Mouse (Mus musculus): ENCODE results near the gene Foxl1.

Gene Foxl1

DNA sequence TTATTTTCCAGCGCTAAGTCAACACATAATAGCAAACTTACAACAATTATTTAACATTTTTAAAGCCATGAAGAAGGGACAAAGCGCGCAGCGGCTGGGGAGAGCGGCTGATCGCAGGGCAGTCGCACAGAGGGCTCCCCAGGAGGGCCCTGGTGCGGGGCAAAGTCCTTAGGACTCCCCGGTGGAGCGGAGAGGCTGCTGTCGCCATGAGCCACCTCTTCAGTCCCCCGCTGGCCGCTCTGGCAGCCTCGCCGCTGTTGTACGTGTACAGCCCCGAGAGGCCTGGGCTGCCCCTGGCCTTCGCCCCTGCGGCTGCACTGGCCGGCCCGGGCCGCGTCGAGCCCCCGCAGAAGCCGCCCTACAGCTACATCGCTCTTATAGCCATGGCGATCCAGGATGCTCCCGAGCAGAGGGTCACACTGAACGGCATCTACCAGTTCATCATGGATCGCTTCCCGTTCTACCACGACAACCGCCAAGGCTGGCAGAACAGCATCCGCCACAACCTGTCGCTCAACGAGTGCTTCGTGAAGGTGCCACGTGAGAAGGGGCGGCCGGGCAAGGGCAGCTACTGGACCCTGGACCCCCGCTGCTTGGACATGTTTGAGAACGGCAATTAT, at the start of gene Foxl1:
Gene Foxl1, plus strand, starts transcription at position 185 of the 620 bp plus-strand sequence.
- in situ Hi-C loops (cut with MboI, MseI), result loop anchor here (10.0 kb wide), 1 partner anchor 1397 kb away; no protein-coding TSS in a partner anchor

- in situ Hi-C loops (cut with MboI, MseI), result loop anchor here (25.0 kb wide), 1 partner anchor 391 kb away; no protein-coding TSS in a partner anchor
Measured at GRCm38 (mm10) chr8:121078721-121079120, 49.0 kb upstream of the Foxl1 start.

GRCm38 (mm10) chr8:121079201-121079600, 48.5 kb upstream of the Foxl1 start:
- in situ Hi-C loops (cut with MboI, MseI), result loop anchor here (25.0 kb wide), 1 partner anchor 392 kb away; no protein-coding TSS in a partner anchor

- in situ Hi-C loops (cut with MboI, MseI), result loop anchor here (25.0 kb wide), 1 partner anchor 393 kb away; no protein-coding TSS in a partner anchor
Measured at GRCm38 (mm10) chr8:121079944-121080343, 47.8 kb upstream of the Foxl1 start.

DNA sequence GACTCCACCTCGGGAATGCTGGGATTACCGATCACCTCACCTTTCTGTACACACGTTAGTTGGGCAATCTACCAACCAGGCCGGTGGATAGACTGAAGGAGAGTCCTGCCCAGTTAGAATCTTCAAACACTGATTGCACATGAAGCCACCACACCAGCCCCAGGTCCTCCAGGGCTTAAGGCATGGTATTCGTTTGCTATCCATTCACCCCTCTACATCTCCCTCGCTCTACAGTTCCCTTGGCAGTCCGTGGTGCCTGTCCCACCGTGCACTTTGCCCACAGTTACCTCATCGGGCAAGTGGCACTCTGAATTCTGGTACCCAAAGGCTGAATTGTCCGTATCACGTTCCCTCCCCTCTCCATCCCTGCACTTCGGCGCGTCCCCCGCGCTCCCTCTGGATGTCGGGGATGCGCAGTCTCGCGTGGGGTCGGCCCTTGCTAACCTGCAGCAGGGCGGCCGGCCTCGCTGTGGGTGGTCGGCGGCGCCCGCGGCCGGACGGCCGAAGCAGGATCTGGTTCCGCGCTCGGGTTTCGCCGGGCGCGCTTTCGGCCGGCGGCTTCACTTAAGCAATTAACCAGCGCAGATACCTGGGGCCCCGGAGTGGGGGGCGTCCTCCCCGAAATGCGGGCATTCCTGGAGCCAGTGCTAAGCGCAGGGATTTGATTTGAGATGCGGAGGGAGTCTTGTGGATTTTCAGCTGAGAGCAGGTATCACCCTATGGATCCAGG, 47.2 kb upstream of the Foxl1 start:
- in situ Hi-C loops (cut with MboI, MseI), result loop anchor here (25.0 kb wide), 1 partner anchor 393 kb away; no protein-coding TSS in a partner anchor

GRCm38 (mm10) chr8:121081398-121081797, 46.3 kb upstream of the Foxl1 start:
- in situ Hi-C loops (cut with MboI, MseI), result loop anchor here (25.0 kb wide), 1 partner anchor 394 kb away; no protein-coding TSS in a partner anchor

DNA sequence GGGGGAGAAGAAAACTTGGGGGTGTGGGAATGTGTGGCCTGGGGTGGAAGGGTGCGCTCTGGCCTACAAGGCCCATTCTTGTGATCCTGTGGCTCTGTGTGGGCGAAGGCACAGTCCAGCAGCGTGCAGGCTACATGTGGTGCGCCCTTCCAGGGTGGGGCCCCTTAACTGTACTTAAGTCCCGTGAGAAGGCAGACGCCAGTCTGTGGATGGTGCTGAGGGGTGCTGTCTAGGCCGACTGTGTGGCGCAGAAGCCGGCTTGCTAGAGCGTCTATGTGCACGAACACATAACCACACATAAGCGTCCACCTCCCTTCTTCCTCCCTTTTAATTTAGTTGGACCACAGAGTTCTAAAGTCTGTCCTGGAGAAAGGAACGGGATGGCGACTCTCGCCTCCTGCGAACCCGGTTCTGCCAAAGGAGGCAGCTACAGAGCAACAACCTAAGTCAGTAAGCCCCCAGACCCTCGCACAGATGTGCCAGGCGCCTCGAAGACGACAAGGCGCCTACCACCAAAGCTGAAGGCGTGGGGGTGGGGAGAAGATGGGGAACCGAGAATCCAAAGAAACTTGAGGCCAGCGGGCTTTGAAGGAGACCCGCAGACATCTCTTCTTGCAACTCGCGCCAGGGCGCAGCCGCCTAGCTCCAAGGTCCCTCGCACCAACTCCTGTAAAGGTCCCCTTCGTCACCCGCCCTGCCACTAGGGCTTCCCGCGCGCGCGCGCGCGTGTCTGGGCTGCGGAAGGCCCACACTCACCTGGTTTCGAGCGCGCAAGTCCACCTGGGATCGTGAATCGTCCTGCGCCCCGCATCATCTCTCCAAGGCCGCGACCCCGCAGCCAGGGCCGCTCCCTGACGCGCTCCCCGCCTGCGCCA, 45.3 kb upstream of the Foxl1 start:
- in situ Hi-C loops (cut with MboI, MseI), result loop anchor here (25.0 kb wide), 1 partner anchor 395 kb away; no protein-coding TSS in a partner anchor

DNA sequence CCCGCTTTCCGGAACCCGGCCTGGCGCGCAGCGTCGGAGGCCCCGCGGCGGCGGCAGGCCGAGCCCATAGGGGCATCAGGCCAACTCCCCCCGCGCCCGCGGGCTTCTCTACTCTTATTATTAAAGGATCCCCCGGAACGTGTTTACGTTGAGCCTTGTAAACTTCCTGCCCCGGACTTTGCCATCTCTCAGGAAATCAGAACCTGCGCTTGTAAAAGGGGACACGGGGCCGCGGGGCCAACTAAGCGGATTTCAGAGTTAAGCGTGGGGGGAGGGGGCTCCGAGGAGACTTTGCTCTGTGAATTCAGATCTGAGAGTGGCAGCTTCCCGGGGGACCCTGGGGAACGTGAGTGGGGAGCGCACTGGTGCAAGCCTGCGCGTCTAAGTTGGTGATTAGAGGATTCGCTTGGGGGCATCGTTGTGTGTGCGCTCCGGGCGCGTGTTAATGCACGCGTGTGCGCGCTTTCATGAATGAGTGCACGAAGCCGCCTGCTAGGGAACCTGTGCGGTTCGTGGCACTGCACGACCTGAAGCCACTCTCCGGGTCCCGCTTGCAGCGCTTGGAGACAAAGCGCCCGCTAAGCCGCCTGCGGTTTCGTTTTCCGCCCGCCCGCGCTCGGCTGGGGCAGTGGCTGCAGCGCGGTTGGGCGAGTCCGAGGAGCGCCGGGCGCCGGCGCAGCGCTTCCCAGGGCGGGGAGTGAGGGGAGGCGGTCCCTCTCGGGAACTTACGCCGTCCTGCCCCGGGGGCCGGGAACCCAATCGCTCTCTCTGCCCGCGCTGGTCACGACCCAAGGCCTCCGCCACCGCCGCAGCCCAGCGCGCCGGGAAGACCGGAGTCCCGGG, 44.4 kb upstream of the Foxl1 start:
- in situ Hi-C loops (cut with MboI, MseI), result loop anchor here (25.0 kb wide), 1 partner anchor 396 kb away; no protein-coding TSS in a partner anchor

DNA sequence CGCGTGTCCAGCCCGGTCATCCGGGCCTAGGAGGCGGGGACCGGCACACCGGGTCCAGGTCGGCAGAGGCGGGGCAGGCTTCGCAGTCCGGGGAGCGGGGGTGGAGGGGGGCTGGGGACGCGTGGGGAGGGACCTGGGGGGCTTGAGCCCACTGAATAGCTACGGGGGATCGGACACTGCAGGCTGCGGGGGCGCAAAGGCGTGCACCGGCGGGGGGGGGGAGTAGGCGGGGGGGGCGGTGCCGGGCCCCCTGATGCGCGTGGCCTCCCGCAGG, 43.9 kb upstream of the Foxl1 start:
- in situ Hi-C loops (cut with MboI, MseI), result loop anchor here (25.0 kb wide), 1 partner anchor 397 kb away; no protein-coding TSS in a partner anchor

DNA sequence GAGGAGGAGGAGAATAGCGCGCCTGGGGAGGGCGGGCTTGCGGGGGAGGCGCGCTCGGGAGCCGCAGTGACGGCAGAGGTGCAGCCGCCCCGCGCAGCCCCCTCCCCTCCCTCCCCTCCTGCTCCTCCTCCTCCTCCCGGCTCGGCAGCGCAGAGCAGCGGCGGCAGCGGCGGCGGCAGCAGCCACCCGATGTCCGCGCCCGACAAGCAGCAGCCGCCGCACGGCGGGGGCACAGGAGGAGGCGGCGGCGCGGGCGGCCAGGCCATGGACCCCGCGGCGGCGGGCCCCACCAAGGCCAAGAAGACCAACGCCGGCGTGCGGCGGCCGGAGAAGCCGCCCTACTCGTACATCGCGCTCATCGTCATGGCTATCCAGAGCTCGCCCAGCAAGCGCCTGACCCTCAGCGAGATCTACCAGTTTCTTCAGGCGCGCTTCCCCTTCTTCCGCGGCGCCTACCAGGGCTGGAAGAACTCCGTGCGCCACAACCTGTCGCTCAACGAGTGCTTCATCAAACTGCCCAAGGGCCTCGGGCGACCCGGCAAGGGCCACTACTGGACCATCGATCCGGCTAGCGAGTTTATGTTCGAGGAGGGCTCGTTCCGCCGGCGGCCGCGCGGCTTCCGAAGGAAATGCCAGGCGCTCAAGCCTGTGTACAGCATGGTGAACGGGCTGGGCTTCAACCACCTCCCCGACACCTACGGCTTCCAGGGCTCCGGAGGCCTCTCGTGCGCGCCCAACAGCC, 43.4 kb upstream of the Foxl1 start, which contains the start of gene Foxf1:
Gene Foxf1, plus strand, starts transcription at position 177 of the 742 bp plus-strand sequence.
- in situ Hi-C loops (cut with MboI, MseI), result loop anchor here (25.0 kb wide), 1 partner anchor 397 kb away; no protein-coding TSS in a partner anchor

DNA sequence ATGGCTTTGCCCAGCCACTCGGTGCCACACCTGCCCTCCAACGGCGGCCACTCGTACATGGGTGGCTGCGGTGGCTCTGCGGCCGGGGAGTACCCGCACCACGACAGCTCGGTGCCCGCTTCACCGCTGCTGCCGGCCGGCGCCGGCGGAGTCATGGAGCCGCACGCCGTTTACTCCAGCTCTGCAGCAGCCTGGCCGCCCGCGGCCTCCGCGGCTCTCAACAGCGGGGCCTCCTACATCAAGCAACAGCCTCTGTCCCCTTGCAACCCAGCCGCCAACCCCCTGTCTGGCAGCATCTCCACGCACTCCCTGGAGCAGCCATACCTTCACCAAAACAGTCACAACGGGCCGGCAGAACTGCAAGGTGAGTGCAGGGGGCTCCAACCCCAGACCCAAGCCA, 42.7 kb upstream of the Foxl1 start:
- in situ Hi-C loops (cut with MboI, MseI), result loop anchor here (5.0 to 25.0 kb wide), 2 partner anchors 248 to 398 kb away; no protein-coding TSS in a partner anchor

DNA sequence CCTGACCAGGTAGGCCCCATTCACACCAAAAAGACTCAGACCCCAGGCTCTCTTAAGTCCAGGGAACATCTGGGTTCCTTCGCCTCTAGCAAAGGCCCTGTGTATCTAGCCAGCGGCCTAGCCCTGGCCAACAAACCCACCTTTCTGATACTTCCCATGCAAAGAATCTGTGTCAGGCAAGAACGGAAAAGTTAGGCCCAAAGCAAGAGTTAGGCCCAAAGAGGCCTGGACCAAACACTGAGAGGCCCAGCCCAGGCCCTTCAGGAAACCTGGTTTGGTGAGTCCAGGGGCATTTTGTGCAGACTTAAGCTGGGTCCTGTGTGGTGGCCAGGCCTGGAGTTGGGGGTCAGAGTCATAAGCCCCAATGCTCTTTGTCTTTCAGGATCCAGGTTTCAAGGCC, 42.2 kb upstream of the Foxl1 start:
- in situ Hi-C loops (cut with MboI, MseI), result loop anchor here (5.0 to 25.0 kb wide), 2 partner anchors 248 to 398 kb away; no protein-coding TSS in a partner anchor

- in situ Hi-C loops (cut with MboI, MseI), result loop anchor here (5.0 to 25.0 kb wide), 2 partner anchors 249 to 399 kb away; no protein-coding TSS in a partner anchor
Measured at GRCm38 (mm10) chr8:121086004-121086900, 41.5 kb upstream of the Foxl1 start.

DNA sequence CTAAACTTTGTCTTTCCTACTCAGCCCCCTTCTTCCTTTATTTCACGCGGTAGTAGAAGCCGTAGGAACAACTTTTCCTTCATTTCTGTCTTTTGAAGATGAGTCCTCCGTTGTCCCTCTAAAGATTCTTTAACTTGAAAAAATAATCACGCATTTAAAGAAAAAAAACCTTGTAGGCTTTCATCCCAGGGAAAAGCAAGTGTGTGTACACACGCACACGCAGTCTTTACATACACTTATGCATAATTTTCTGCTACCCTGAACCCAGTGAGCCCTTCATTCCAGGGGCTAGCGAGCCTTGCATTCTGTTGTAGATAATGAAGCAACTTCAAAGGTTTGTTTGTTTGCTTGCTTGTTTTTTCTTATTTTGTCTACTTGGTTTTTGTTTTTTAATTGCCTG, 39.5 kb upstream of the Foxl1 start:
- in situ Hi-C loops (cut with MboI, MseI), result loop anchor here (5.0 to 25.0 kb wide), 2 partner anchors 251 to 401 kb away; no protein-coding TSS in a partner anchor

DNA sequence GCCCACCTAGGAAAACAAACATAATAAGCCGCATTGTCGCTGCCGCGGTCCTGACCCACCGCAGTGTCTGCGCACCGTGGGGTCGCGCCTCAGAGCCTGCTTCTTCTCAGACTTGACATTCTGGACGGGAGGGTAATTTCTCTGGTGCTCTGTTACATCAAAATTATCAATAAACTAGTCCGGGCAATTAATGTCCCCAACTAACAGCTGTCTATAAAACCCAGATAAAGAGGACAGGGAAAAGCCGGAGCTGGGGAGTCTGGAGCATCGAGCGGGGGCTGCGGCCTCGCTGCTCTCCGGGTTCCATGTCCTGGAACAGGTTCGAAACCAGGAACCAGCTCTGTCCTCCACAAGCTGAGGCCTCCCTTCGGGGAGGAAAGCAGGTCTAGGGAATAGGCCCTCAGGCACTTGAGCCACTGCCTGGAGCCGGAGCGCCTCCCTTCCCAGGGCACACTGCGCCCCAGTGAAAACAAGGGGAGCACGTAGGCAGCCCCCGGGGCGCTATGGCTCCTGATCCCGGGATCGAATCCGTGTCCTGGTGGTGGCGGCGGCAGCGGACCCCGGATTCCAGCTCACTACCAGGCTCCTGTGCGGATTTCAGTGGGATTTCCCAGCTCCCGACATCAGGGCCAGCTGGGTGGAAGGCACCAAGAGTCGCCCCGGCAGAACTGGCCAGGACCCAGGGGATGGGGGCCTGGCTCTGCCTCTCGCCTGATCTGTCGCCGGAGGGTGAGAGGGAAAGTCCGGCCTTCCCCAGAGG, 38.7 kb upstream of the Foxl1 start:
- in situ Hi-C loops (cut with MboI, MseI), result loop anchor here (5.0 to 25.0 kb wide), 2 partner anchors 252 to 402 kb away; no protein-coding TSS in a partner anchor

DNA sequence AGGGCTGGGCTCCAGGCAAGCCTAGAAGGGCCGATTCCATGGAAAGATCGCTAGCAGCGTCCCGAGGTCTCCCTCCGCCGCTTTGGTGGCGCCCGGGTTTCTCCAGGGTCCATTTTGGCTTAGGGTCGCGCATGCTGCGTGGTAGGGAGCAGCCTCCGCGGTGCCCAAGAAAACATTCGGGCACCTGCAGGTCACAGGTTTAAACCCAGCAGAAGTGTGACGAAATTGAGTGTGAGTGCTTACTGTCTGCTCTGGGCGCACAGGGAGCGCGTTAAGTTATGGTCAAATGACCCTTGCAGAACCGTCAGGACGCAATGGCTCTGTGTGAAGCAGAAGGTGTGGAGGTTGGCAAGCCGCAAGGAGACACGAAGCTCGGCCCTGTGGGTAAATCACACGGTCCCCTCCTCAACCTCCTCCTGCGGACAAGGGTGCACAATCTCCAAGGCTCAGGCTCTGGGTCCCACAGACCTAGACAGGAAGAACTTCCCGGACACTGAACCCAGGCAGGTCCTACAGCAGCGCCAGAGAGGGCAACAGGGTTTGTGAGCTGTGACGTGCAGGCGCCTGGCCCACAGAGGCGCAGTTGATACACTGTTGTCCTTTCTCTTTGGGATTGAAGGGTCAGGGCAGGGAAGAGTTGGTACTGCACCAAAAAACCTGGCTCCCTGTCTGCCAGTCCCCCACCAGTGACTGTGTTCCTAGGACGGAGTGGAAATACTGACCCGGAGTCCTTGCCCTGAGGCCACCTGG, 37.9 kb upstream of the Foxl1 start:
- in situ Hi-C loops (cut with MboI, MseI), result loop anchor here (5.0 to 25.0 kb wide), 4 partner anchors 123 to 403 kb away; no protein-coding TSS in a partner anchor

- in situ Hi-C loops (cut with MboI, MseI), result loop anchor here (5.0 to 25.0 kb wide), 3 partner anchors 123 to 403 kb away; no protein-coding TSS in a partner anchor
Measured at GRCm38 (mm10) chr8:121090716-121091115, 37.0 kb upstream of the Foxl1 start.
